22 mouse cellular contexts compared by ENCODE assay signal in the genomic region with DNA sequence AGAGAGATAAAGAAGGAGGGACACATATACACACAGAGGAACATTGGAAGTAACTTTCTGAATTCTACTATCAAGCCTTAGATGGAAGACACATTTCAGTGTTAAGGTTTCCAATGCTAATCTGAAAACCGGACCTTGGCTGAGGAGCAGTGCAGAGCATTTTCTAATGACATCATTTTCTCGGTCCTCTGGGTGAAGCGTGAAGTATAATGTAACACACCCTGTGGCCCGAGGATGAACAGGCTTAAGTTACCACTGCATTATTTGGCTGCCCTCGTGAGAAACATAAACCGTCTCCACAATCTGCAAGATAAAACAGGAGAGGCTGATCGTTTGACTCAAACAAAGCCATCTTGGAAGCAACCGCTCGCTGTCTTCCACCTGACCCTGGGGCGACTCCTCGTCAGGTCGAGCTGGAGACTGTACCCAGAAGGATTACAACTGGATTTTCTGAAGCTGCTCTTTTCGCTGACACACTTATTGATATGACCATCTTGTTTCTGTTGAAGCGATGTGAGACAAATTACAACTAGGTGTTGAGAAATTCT.
DNase-seq lines count a peak whose midpoint lies in the region; ATAC-seq and TF ChIP-seq lines count a peak whose summit lies in the region.
"Had no signal": no experiment of that assay in that cellular context is flagged by ENCODE, and none has a peak within 500 bp of the region (broad histone marks: within the 10 kb centered on the region; RNA-seq: fewer than 3 reads in every experiment).

No protein-coding gene starts in this region.

- peak overlapping the region; percentile 48 for H3K4me2 ChIP-seq in lung, embryonic 14.5 days
- H3K4me2 ChIP-seq in embryonic facial prominence, embryonic 15.5 days (replicated peaks) = no peak overlapping the region
- H3K4me2 ChIP-seq: forebrain, embryonic 15.5 days; hindbrain, embryonic 12.5 days; liver, embryonic 11.5 days had no signal

- WGBS in lung, embryonic 14.5 days = 25% methylated on average over 14 of the region's 14 CpGs
- 38% methylated on average over 14 of the region's 14 CpGs for WGBS in embryonic facial prominence, embryonic 15.5 days

- no peak overlapping the region for H3K9ac ChIP-seq in lung, embryonic 14.5 days
- no peak overlapping the region for H3K9ac ChIP-seq in embryonic facial prominence, embryonic 15.5 days
- H3K9ac ChIP-seq: forebrain, embryonic 15.5 days; hindbrain, embryonic 12.5 days had no signal

- no peaks in the 10 kb centered on the region for H3K9me3 ChIP-seq in lung, embryonic 14.5 days (ENCODE audit: low read depth, low read length)
- H3K9me3 ChIP-seq in embryonic facial prominence, embryonic 15.5 days (replicated peaks) = no peaks in the 10 kb centered on the region
- H3K9me3 ChIP-seq: forebrain, embryonic 15.5 days; hindbrain, embryonic 12.5 days had no signal

- H3K4me1 ChIP-seq in lung, embryonic 14.5 days (ENCODE audit: insufficient read depth) = no peaks in the 10 kb centered on the region
- no peaks in the 10 kb centered on the region for H3K4me1 ChIP-seq in embryonic facial prominence, embryonic 15.5 days
- H3K4me1 ChIP-seq: forebrain, embryonic 15.5 days; hindbrain, embryonic 12.5 days had no signal

- intact Hi-C loops in heart, postnatal 25 days (cut with DNase I) = no loop called here

- ATAC-seq in lung, embryonic 14.5 days (ENCODE audit: insufficient read depth) = peak; percentile 58; the same call in 1 of the 2 replicates
- ATAC-seq in embryonic facial prominence, embryonic 15.5 days (ENCODE audit: insufficient number of reproducible peaks, low FRiP score, low TSS enrichment, low read depth) = peak; percentile 19; the same call in 1 of the 2 replicates
- ATAC-seq: forebrain, embryonic 15.5 days; inflammation-experienced regulatory T-cells, adult 6 months had no signal

- no peak overlapping the region for H3K27ac ChIP-seq in lung, embryonic 14.5 days (ENCODE audit: low read depth)
- no peak overlapping the region for H3K27ac ChIP-seq in embryonic facial prominence, embryonic 15.5 days (replicated peaks)
- H3K27ac ChIP-seq: forebrain, embryonic 15.5 days; hindbrain, embryonic 12.5 days; left cerebral cortex, adult 2 months had no signal

- DNase-seq in heart, postnatal 4 days = peak; percentile 7
- DNase-seq in heart, postnatal 25 days (ENCODE audit: low spot score) = no peak
- peak; percentile 34 for DNase-seq in lung, embryonic 14.5 days
- no peak for DNase-seq in lung, postnatal 36 days
- DNase-seq in R1 (ENCODE audit: low read depth, low spot score) (peak; percentile 33), adipocyte (ENCODE audit: low spot score) (no peak)
- DNase-seq in right cerebral cortex, postnatal 10 days (ENCODE audit: low spot score in 2 of 2) = no peak
- DNase-seq: cerebellum, adult 2 months; cerebellum, postnatal 36 days; gastrocnemius, postnatal 36 days; kidney, postnatal 25 days; layer of hippocampus, adult 9-11 months; left cerebral cortex, postnatal 4 days; lung, adult 18-20 months; retina, postnatal 1 day; right cerebral cortex, postnatal 4 days had no signal

- no peak for TF ChIP-seq CTCF in lung, embryonic 14.5 days (IDR thresholded peaks at IDR 0.05; ENCODE audit: low read depth)

- H3K36me3 ChIP-seq in lung, embryonic 14.5 days (ENCODE audit: insufficient read depth) = no peaks in the 10 kb centered on the region
- H3K36me3 ChIP-seq in embryonic facial prominence, embryonic 15.5 days = no peaks in the 10 kb centered on the region
- H3K36me3 ChIP-seq: forebrain, embryonic 15.5 days; hindbrain, embryonic 12.5 days had no signal

- H3K27me3 ChIP-seq in lung, embryonic 14.5 days (ENCODE audit: insufficient read depth, low read length) = no peaks in the 10 kb centered on the region
- no peaks in the 10 kb centered on the region for H3K27me3 ChIP-seq in embryonic facial prominence, embryonic 15.5 days
- H3K27me3 ChIP-seq: forebrain, embryonic 15.5 days; hindbrain, embryonic 12.5 days had no signal

- H3K4me3 ChIP-seq in lung, embryonic 14.5 days (ENCODE audit: low read depth, low read length) = no peak overlapping the region
- H3K4me3 ChIP-seq in embryonic facial prominence, embryonic 15.5 days (replicated peaks) = no peak overlapping the region
- H3K4me3 ChIP-seq: forebrain, embryonic 15.5 days; hindbrain, embryonic 12.5 days; left cerebral cortex, adult 2 months had no signal

Comparison
In these comparisons a context has a peak if more than half of its experiments do, and no peak if none do; other contexts are left out.
1. DNase-seq: peak in heart, postnatal 4 days (single experiment), lung, embryonic 14.5 days (single experiment) and R1 (single experiment); none in heart, postnatal 25 days (single experiment), lung, postnatal 36 days (single experiment), right cerebral cortex, postnatal 10 days (0 of 2) and adipocyte (single experiment).